Mouse (Mus musculus) bone marrow, adult 2 months (tissue): Measurements from ENCODE around the gene Lrrc57. TPM values are rescaled to one million over a fixed set of nuclear protein-coding genes. Genes with fewer than 3 reads are reported as not detected.
A peak's percentile ranks its signal among the peaks of the same experiment; 100 is the strongest.

Experiments used
- H3K27ac ChIP-seq: fragments of 200-500 bp; 2 replicates; pipeline ENCODE4 v1.5.1; 2012; ENCODE audit warnings: low read depth, mild to moderate bottlenecking, control low read depth, inconsistent platforms, low read length; ENCODE audit not compliant: control insufficient read depth, poor library complexity, insufficient read depth
- H3K4me1 ChIP-seq: fragments of 200-500 bp; 2 replicates; pipeline ENCODE4 v1.6.1; 2011; ENCODE audit warnings: low read length; ENCODE audit not compliant: control insufficient read depth, insufficient read depth
- H3K4me3 ChIP-seq: fragments of 200-500 bp; replicated peaks from 2 replicates; pipeline ENCODE3; 2011; ENCODE audit warnings: mild to moderate bottlenecking, low read depth, low read length, control low read depth; ENCODE audit not compliant: control insufficient read depth
- CTCF ChIP-seq: fragments of 200-500 bp; IDR thresholded peaks from 2 replicates; pipeline ENCODE4 v1.5.1; 2011; ENCODE audit warnings: low read length, control low read depth; ENCODE audit not compliant: control insufficient read depth, insufficient read depth
- POLR2A ChIP-seq: fragments of 200-500 bp; IDR thresholded peaks from 2 replicates; pipeline ENCODE4 v1.6.1; 2011; ENCODE audit warnings: low read depth, mild to moderate bottlenecking, control low read depth, low read length, borderline replicate concordance; ENCODE audit not compliant: control insufficient read depth
- WGBS: fragments of 180-500 bp; shearing (Covaris S2); methylation state at CpG from one replicate; pipeline ENCODE4 v1.1.7; 2018; 5-methylcytosine and 5-hydroxymethylcytosine counted together
- polyA plus RNA-seq: library from polyadenylated mRNA; stranded (reverse); fragments of >200 nt; gene quantifications from 2 replicates; pipeline ENCODE4 v1.2.4, GENCODE M21; 2011; ENCODE audit warnings: low replicate concordance; ENCODE audit not compliant: missing spikeins, insufficient read depth, insufficient read length

The Lrrc57 gene
- polyA plus RNA-seq, result 7.5 and 10.3 TPM in 2 replicates

GRCm38 (mm10) chr2:120608830-120609723, at the start of gene Lrrc57, which contains the start of gene Haus2:
Lrrc57 (minus strand) TSS chr2:120609520.
Haus2 (plus strand) TSS chr2:120609383.
- Histone ChIP-seq H3K4me1 (no peaks in the 10 kb centered on the region; the same call in 1 of the 2 replicates), H3K4me3 (peak within 1 kb of the TSS; percentile 96), H3K27ac (peak within 1 kb of the TSS; percentile 90)
- under 1% methylated on average over 52 of the region's 52 CpGs for WGBS
- TF ChIP-seq CTCF (no peak), POLR2A (peak; percentile 85; the same call in 1 of the 2 replicates)

- H3K27ac ChIP-seq, result no peak overlapping the region
- WGBS, result 24% methylated on average over 5 of the region's 5 CpGs
- no peak for TF ChIP-seq POLR2A
- TF ChIP-seq CTCF, result no peak
- no peak overlapping the region for H3K4me3 ChIP-seq
- H3K4me1 ChIP-seq, result no peaks in the 10 kb centered on the region; the same call in 1 of the 2 replicates
Measured at GRCm38 (mm10) chr2:120658486-120658885, 49.2 kb upstream of the Lrrc57 start.

- Histone ChIP-seq H3K4me1 (no peaks in the 10 kb centered on the region; the same call in 1 of the 2 replicates), H3K27ac (no peak overlapping the region), H3K4me3 (no peak overlapping the region)
- WGBS, result 60% methylated on average over 2 of the region's 2 CpGs
- TF ChIP-seq CTCF (no peak), POLR2A (no peak)
Measured at GRCm38 (mm10) chr2:120656711-120657110, 47.4 kb upstream of the Lrrc57 start.

GRCm38 (mm10) chr2:120655905-120656304, 46.6 kb upstream of the Lrrc57 start:
- WGBS, result 75% methylated on average over 5 of the region's 5 CpGs
- Histone ChIP-seq H3K4me3 (no peak overlapping the region), H3K27ac (no peak overlapping the region), H3K4me1 (no peaks in the 10 kb centered on the region; the same call in 1 of the 2 replicates)
- TF ChIP-seq CTCF (no peak), POLR2A (no peak)

GRCm38 (mm10) chr2:120654693-120655092, 45.4 kb upstream of the Lrrc57 start:
- Histone ChIP-seq H3K27ac (no peak overlapping the region), H3K4me3 (no peak overlapping the region), H3K4me1 (no peaks in the 10 kb centered on the region; the same call in 1 of the 2 replicates)
- TF ChIP-seq CTCF, result no peak
- no peak for TF ChIP-seq POLR2A
- WGBS, result 74% methylated on average over 2 of the region's 2 CpGs

- 57% methylated on average over 7 of the region's 7 CpGs for WGBS
- no peaks in the 10 kb centered on the region; the same call in 1 of the 2 replicates for H3K4me1 ChIP-seq
- H3K4me3 ChIP-seq, result no peak overlapping the region
- H3K27ac ChIP-seq, result no peak overlapping the region
- TF ChIP-seq CTCF (no peak), POLR2A (no peak)
Measured at GRCm38 (mm10) chr2:120652925-120653284, 43.6 kb upstream of the Lrrc57 start.

- no peak overlapping the region for H3K4me3 ChIP-seq
- TF ChIP-seq POLR2A, result no peak
- TF ChIP-seq CTCF, result no peak
- WGBS, result 78% methylated on average over 7 of the region's 7 CpGs
- H3K4me1 ChIP-seq, result no peaks in the 10 kb centered on the region; the same call in 1 of the 2 replicates
- H3K27ac ChIP-seq, result no peak overlapping the region
Measured at GRCm38 (mm10) chr2:120652256-120652924, 43.1 kb upstream of the Lrrc57 start.

GRCm38 (mm10) chr2:120646777-120647176, 37.5 kb upstream of the Lrrc57 start:
- H3K27ac ChIP-seq, result no peak overlapping the region

More at GRCm38 (mm10) chr2:120646777-120647176, 37.5 kb upstream of the Lrrc57 start:
- 54% methylated on average over 4 of the region's 4 CpGs for WGBS
- H3K4me1 ChIP-seq, result no peaks in the 10 kb centered on the region; the same call in 1 of the 2 replicates
- H3K4me3 ChIP-seq, result no peak overlapping the region
- TF ChIP-seq POLR2A (no peak), CTCF (no peak)
